Mouse (Mus musculus) olfactory bulb, adult 2 months (tissue): ENCODE measurements around the gene Dusp16. TPM values are rescaled to one million over a fixed set of nuclear protein-coding genes. Genes with fewer than 3 reads are reported as not detected.

ENCODE experiments used
- H3K27ac ChIP-seq: fragments of 200-500 bp; 2 replicates; pipeline ENCODE4 v1.5.1; 2012; ENCODE audit warnings: low read depth, low read length; ENCODE audit not compliant: insufficient read depth
- H3K4me1 ChIP-seq: fragments of 200-500 bp; 2 replicates; pipeline ENCODE4 v1.6.1; 2012; ENCODE audit warnings: low read length; ENCODE audit not compliant: control insufficient read depth, insufficient read depth
- H3K4me3 ChIP-seq: fragments of 200-500 bp; 2 replicates; pipeline ENCODE4 v1.5.1; 2012; ENCODE audit warnings: mild to moderate bottlenecking, low read depth, low read length, moderate library complexity; ENCODE audit not compliant: insufficient read depth
- CTCF ChIP-seq: fragments of 200-500 bp; IDR thresholded peaks from 2 replicates; pipeline ENCODE4 v1.5.1; 2012; ENCODE audit warnings: low read depth, mild to moderate bottlenecking, low read length, moderate library complexity; ENCODE audit not compliant: insufficient read depth
- POLR2A ChIP-seq: fragments of 200-500 bp; IDR thresholded peaks from 2 replicates; pipeline ENCODE4 v1.6.1; 2012; ENCODE audit warnings: mild to moderate bottlenecking, low read depth, low read length, moderate library complexity; ENCODE audit not compliant: insufficient read depth
- WGBS: fragments of 180-500 bp; shearing (Covaris S2); methylation state at CpG from one replicate; pipeline ENCODE4 v1.1.7; 2018; 5-methylcytosine and 5-hydroxymethylcytosine counted together
- polyA plus RNA-seq: library from polyadenylated mRNA; stranded (reverse); fragments of >200 nt; gene quantifications from 2 replicates; pipeline ENCODE4 v1.2.4, GENCODE M21; 2012; ENCODE audit warnings: low replicate concordance; ENCODE audit not compliant: missing spikeins, insufficient read depth, insufficient read length

The Dusp16 gene
- polyA plus RNA-seq, 1 experiment: not detected

DNA sequence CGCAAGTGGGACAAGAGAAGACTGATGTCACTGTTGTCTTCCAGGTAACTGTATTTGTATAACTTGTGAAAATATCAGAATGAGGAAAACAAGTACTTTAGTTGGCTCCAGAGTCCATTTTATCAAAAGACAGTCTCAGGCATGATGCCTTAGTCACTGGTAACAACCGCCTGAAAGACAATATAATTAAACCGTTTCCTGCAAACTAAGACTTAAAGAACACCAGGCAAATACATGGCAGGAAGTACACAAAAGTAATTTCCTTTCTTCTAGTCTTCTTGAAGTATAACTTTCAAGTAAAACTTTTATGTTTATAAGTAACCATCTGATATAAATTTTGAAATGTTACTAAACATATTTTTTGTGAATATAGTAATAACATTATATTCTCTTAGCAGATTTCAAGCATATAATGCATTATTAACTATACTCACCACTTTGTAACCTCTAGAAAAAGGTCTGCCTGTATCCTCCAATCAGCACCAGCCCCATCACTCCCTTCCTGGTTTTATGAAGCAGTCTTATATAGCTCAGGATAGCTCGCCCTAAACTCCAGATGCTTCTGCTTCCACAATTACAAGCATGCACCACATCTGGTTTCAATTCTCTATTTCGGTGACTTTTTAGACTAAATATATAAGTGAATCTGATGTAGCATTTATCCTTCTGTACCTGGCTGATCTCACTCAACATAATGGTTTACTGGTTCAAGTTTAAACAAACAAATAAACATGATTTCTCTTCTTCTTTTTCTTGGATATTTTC, 40.4 kb downstream of the Dusp16 start:
- TF ChIP-seq POLR2A: no peak
- no peak for TF ChIP-seq CTCF
- Histone ChIP-seq H3K4me1 (no peaks in the 10 kb centered on the region), H3K27ac (no peak overlapping the region), H3K4me3 (no peak overlapping the region)
- WGBS: 72% methylated on average over 5 of the region's 5 CpGs

DNA sequence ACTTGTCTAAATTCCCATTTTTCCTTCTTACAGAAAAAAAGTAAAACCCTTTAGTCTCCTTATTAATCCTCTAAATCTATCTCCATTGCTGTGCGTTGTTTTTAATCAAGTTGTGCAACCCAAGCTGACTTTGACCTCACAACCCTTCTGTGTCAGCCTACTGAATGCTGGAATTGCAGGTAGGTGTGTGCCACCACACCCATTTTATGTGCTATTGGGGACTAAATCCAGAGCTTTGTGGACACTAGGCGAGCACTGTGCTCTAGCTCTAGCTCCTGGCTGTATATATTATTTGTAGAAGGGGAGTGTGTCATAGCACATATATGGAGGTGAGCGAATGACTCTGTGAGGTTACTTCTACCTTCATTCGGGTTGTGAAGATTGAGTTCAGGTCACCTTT, 41.3 kb downstream of the Dusp16 start:
- TF ChIP-seq CTCF (no peak), POLR2A (no peak)

DNA sequence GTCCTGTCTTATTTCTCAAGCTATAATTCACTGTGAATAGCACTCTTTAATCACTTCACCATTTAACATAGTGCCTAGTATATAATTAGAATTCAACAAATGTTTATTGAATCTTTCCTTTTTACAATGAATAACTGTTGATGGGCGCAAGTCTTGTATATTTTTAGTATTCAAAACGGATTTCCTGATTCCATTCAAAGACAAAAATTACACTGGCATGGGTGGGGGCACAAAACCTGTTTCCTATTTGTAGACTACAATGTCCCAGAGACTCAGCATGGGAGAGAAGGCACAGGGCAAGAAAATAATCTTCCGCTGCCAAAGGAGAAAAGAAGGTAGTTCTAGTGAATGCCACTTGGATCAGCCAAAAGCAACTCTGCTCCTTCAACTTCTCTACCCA, 44.3 kb downstream of the Dusp16 start:
- no peak for TF ChIP-seq POLR2A
- no peak for TF ChIP-seq CTCF
- Histone ChIP-seq H3K27ac (no peak overlapping the region), H3K4me1 (no peaks in the 10 kb centered on the region), H3K4me3 (no peak overlapping the region)
- WGBS: 68% methylated on average over 3 of the region's 3 CpGs

More for the DNA sequence above, 41.3 kb downstream of the Dusp16 start:
- WGBS: 97% methylated on average over 4 of the region's 4 CpGs
- Histone ChIP-seq H3K27ac (no peak overlapping the region), H3K4me3 (no peak overlapping the region), H3K4me1 (no peaks in the 10 kb centered on the region)

DNA sequence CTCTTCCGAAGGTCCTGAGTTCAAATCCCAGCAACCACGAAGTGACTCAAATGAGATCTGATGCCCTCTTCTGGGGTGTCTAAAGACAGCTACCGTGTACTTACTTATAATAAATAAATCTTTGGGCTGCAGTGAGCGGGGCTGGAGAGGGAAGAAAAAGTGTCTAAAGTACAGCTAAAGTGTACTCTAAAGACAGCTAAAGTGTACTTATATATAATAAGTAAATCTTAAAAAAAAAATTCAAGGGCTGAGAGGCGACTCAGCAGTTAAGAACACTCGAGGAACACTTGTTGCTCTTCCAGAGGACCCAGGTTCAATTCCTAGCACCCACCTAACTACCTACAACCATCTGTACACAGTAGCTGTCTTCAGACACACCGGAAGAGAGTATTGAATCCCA, 46.5 kb downstream of the Dusp16 start:
- WGBS: 97% methylated on average over 7 of the region's 7 CpGs

DNA sequence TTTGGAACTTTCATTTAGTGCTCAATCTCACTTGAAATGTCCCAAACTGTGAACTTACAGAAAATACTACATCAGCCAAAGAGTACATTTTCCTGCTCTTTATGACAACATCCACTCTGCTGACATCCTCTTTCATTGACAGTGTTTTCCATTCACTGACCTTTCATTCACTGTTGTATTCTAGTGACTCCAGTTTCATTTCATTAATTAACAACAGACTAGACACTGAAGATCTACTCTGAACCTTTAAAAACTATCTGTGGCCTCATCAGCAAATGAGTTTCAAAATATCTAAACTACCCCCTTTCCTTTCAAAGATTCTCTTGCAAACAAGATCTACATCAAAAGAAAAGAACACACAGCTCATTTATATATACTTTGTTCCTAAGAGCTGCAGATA, 48.9 kb downstream of the Dusp16 start:
- Histone ChIP-seq H3K4me1 (no peaks in the 10 kb centered on the region), H3K27ac (no peak overlapping the region), H3K4me3 (no peak overlapping the region)
- TF ChIP-seq POLR2A: no peak
- no peak for TF ChIP-seq CTCF

More for the DNA sequence above, 46.5 kb downstream of the Dusp16 start:
- Histone ChIP-seq H3K4me3 (no peak overlapping the region), H3K4me1 (no peaks in the 10 kb centered on the region), H3K27ac (no peak overlapping the region)
- TF ChIP-seq POLR2A: no peak
- no peak for TF ChIP-seq CTCF

DNA sequence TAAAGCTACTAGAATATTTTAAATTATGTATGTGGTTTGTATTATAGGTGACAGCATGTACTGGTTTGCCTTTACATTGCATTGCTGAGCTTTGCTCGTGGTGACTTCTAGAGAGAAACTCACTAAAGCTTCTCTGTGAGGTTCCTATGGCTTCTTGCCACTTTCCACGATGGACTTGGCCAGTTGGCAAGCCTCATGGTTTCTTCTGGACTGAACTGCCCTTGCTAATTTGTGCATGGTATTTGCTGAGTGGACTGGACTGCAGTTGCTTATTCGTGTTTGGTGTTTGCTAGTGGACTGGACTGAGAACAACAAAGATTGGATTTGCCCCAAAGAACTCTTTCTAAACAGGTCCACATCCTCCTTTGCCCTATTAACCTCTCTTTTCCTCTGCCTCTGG, 55.6 kb downstream of the Dusp16 start:
- 41% methylated on average over 3 of the region's 3 CpGs for WGBS
- H3K4me3 ChIP-seq: no peak overlapping the region
- no peak overlapping the region for H3K27ac ChIP-seq
- no peak for TF ChIP-seq CTCF
- TF ChIP-seq POLR2A: no peak
- H3K4me1 ChIP-seq: no peaks in the 10 kb centered on the region

DNA sequence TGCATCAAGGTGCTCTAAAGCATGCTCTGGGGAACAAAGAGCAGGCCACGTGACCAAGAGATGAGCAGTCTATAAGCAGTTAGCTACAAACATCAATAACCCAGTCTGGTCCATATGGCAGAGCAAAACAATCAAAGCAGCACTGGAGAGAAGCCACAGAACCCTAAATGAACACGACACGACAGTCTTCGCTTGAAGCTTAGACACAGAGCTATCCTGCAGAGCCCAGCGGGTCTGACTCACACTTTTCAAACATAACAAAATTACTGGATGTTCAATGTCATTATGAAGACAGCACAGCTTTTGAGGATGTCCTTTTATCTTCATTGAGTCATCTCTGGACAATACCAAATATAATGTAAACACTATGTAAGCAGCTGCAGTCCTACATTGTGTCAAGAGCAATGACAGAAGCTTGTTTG, 58.6 kb downstream of the Dusp16 start:
- TF ChIP-seq CTCF (no peak), POLR2A (no peak)
- Histone ChIP-seq H3K4me1 (no peaks in the 10 kb centered on the region), H3K4me3 (no peak overlapping the region), H3K27ac (no peak overlapping the region)
- WGBS: 68% methylated on average over 5 of the region's 5 CpGs

DNA sequence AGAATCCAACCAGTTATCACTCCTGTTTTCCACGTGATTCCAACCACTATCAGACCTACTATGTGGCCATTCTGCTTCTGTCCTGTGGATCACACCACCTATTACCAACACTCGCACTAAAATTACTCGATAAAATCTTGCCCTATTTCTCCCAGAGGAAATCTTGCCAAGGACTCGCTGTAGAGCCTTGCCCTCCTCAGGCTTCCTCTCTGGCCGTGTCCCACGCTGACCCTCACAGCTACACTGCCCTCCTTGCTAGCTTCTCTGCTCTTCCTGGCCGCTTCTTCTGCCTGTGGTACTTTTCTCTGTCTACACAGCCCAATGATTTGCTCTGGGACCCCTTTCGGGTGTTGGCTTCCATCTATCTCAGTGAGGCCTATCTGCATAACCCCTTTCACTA, 59.6 kb downstream of the Dusp16 start:
- H3K4me3 ChIP-seq: no peak overlapping the region
- no peak for TF ChIP-seq POLR2A
- TF ChIP-seq CTCF: no peak
- WGBS: 96% methylated on average over 8 of the region's 8 CpGs
- no peaks in the 10 kb centered on the region for H3K4me1 ChIP-seq
- no peak overlapping the region for H3K27ac ChIP-seq

DNA sequence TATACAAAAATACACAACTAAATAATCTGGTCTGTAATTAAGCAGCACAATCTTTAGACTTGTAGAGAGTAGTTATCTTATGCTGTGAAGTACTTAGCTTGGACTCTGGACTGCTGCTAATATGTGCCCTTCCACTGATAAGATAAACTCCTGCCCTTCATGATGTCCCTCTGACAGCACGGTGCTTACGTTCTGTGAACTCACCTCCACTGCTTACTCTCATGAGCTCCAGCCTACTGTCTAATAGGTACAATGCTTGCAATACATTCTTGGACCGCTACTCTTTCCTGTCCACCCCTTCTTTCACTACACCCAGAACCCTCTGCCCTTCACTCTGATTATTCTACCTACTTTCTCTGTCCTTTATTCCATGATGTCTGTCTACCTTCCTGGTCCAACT, 61.4 kb downstream of the Dusp16 start:
- no peaks in the 10 kb centered on the region for H3K4me1 ChIP-seq
- 95% methylated on average over 3 of the region's 3 CpGs for WGBS
- H3K4me3 ChIP-seq: no peak overlapping the region
- TF ChIP-seq CTCF (no peak), POLR2A (no peak)
- no peak overlapping the region for H3K27ac ChIP-seq

DNA sequence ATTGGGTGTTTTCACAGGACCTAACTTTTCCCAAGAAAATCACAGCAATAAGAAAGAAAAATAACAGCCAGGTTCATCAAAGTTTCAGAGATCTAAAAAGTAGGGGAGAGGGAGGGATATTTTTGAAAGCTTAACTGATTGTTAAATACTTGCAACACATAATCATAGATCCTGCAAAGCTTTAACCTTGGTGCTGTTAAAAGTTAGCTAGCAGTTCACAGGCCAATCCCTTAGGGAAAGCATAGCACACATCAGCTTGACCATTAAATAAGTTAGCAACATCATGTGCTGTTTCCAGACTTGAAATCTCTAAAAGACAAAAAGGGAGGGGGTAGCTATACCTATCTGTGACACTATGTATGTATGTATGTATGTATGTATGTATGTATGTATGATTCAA, 67.0 kb downstream of the Dusp16 start:
- TF ChIP-seq POLR2A (no peak), CTCF (no peak)
- no peaks in the 10 kb centered on the region for H3K4me1 ChIP-seq
- no peak overlapping the region for H3K4me3 ChIP-seq
- H3K27ac ChIP-seq: no peak overlapping the region
